Mouse (Mus musculus) gastrocnemius, postnatal 36 days (tissue): ENCODE results near the gene Tyw1. TPM values are rescaled to one million over a fixed set of nuclear protein-coding genes. Genes with fewer than 3 reads are reported as not detected.

Experiments used
- DNase-seq, 2 experiments: peaks; one replicate each; pipeline ENCODE4 v3.0.0; 2022
- intact Hi-C: fragments of 180-260 bp; cut with DNase I; formaldehyde crosslinking; loops from one replicate; pipeline ENCODE4 v1.15.1; 2025
- total RNA-seq, 2 experiments: library from RNA; stranded (reverse); gene quantifications; 2 replicates each; pipeline ENCODE4 v1.2.3; 2021

Tyw1 gene
- total RNA-seq, 2 experiments from 2014 or later: 9.6 to 10.3 TPM

- intact Hi-C loops: no loop called here
- DNase-seq: no peak
Measured at GRCm38 (mm10) chr5:130257303-130257702, 1.9 kb downstream of the Tyw1 start.

GRCm38 (mm10) chr5:130263454-130263853 lies 8.0 kb downstream of the Tyw1 start:
- intact Hi-C loops: no loop called here
- no peak for DNase-seq

GRCm38 (mm10) chr5:130264433-130265005 lies 9.1 kb downstream of the Tyw1 start:
- DNase-seq: no peak
- intact Hi-C loops: no loop called here

- intact Hi-C loops: no loop called here
- DNase-seq: no peak
Measured at GRCm38 (mm10) chr5:130266651-130267050, 11.2 kb downstream of the Tyw1 start.

GRCm38 (mm10) chr5:130267316-130267715 lies 11.9 kb downstream of the Tyw1 start:
- DNase-seq: no peak
- intact Hi-C loops: no loop called here

GRCm38 (mm10) chr5:130268976-130269375 lies 13.6 kb downstream of the Tyw1 start:
- no peak for DNase-seq
- intact Hi-C loops: no loop called here

- no peak for DNase-seq
- intact Hi-C loops: loop anchor here (2.0 to 5.0 kb wide), 2 partner anchors 130 to 582 kb away; no protein-coding TSS in a partner anchor
Measured at GRCm38 (mm10) chr5:130272344-130272743, 16.9 kb downstream of the Tyw1 start.

- DNase-seq: no peak
- intact Hi-C loops: loop anchor here (2.0 to 5.0 kb wide), 2 partner anchors 129 to 582 kb away; no protein-coding TSS in a partner anchor
Measured at GRCm38 (mm10) chr5:130273046-130273445, 17.6 kb downstream of the Tyw1 start.

GRCm38 (mm10) chr5:130275509-130275908 lies 20.1 kb downstream of the Tyw1 start:
- DNase-seq: no peak
- intact Hi-C loops: no loop called here

GRCm38 (mm10) chr5:130278011-130278472 lies 22.6 kb downstream of the Tyw1 start:
- intact Hi-C loops: no loop called here

GRCm38 (mm10) chr5:130283079-130283732 lies 27.8 kb downstream of the Tyw1 start:
- intact Hi-C loops: loop anchor here (10.0 kb wide), 1 partner anchor 192 kb away; no protein-coding TSS in a partner anchor
- DNase-seq: no peak

More at GRCm38 (mm10) chr5:130278011-130278472, 22.6 kb downstream of the Tyw1 start:
- no peak for DNase-seq

GRCm38 (mm10) chr5:130288106-130288505 lies 32.7 kb downstream of the Tyw1 start:
- intact Hi-C loops: loop anchor here (10.0 kb wide), 1 partner anchor 187 kb away; no protein-coding TSS in a partner anchor
- DNase-seq: no peak

GRCm38 (mm10) chr5:130290242-130290641 lies 34.8 kb downstream of the Tyw1 start:
- intact Hi-C loops: no loop called here
- no peak for DNase-seq

- no peak for DNase-seq
- intact Hi-C loops: no loop called here
Measured at GRCm38 (mm10) chr5:130290775-130291174, 35.4 kb downstream of the Tyw1 start.

- DNase-seq: no peak
- intact Hi-C loops: no loop called here
Measured at GRCm38 (mm10) chr5:130292976-130293375, 37.6 kb downstream of the Tyw1 start.

- intact Hi-C loops: no loop called here
- no peak for DNase-seq
Measured at GRCm38 (mm10) chr5:130293941-130294340, 38.5 kb downstream of the Tyw1 start.

- no peak for DNase-seq
- intact Hi-C loops: no loop called here
Measured at GRCm38 (mm10) chr5:130294598-130294997, 39.2 kb downstream of the Tyw1 start.

- no peak for DNase-seq
- intact Hi-C loops: no loop called here
Measured at GRCm38 (mm10) chr5:130296071-130296470, 40.7 kb downstream of the Tyw1 start.

GRCm38 (mm10) chr5:130298831-130299460 lies 43.5 kb downstream of the Tyw1 start:
- DNase-seq: no peak
- intact Hi-C loops: no loop called here

- intact Hi-C loops: no loop called here
- DNase-seq: no peak
Measured at GRCm38 (mm10) chr5:130299526-130299925, 44.1 kb downstream of the Tyw1 start.

GRCm38 (mm10) chr5:130303611-130304010 lies 48.2 kb downstream of the Tyw1 start:
- intact Hi-C loops: no loop called here
- DNase-seq: peak; percentile 24 to 37
